Mouse (Mus musculus): Measurements from ENCODE around the gene Pfdn4. TPM values are rescaled to one million over a fixed set of nuclear protein-coding genes. Genes with fewer than 3 reads are reported as not detected.
"Not testable (repeated sequence)": the region's sequence is repeated elsewhere in the genome, so short reads cannot be mapped to it uniquely, and the experiment has no call there.

The Pfdn4 gene
- 141 and 142 TPM in 2 replicates for polyA plus RNA-seq (2014; fragmentation: Nextera tagmentation; extraction: Ambion mirVana)

DNA sequence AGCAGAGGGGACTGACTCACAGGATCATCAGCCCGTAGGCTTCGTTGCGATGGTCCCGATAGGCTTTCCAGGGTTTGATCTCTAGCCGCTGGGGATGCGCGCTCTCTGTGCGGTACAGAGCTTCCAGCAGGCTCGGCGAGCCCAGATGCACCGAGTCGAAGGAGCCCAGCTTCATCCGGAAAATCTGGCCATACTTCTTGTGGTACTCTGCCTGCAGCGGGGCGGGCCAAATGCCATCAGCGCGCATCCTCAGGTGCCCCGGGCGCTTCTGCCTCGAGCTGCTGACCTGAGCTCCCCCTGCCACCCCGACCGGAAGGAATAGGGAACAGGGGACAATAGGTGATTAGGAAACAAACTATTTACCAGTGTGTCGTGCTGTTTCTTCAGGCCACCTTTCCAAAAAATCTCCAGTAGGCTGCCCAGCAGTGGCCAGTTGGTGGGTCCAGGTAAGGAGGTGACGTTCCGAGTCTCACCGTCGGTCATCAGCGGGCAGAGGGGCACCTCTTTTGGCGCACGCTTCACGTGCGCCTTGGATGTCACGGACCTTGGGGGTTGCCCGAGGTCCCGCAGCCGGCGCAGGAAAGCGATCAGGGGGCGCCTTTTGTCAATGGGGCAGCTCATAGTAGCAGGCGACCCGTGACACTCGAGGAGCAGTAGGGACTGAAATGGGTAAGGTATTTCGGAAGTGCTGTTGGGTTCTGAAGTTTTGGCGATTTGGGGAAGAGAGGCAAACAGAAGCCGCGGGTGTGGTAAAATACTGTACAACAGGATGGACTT, at the start of gene Pfdn4:
TSS of gene Pfdn4 (plus strand) at position 275 of the 777 bp plus-strand sequence.
- Histone ChIP-seq H3K27me3 (ENCODE audit: control insufficient read depth, insufficient read depth, low read length) (peaks cover 49% of the 10 kb centered on the region), H3K4me3 (ENCODE audit: low read depth, low read length) (peak within 1 kb of the TSS; percentile 24; the same call in 1 of the 2 replicates), H3K4me2 (replicated peaks; ENCODE audit: low read depth, low read length) (peak within 1 kb of the TSS; percentile 41), H3K27ac (ENCODE audit: low read depth, low read length) (no peak within 1 kb of the TSS), H3K36me3 (ENCODE audit: control insufficient read depth, insufficient read depth, low read length) (no peaks in the 10 kb centered on the region), H3K9ac (ENCODE audit: low read depth, low read length) (no peak within 1 kb of the TSS), H3K4me1 (replicated peaks; ENCODE audit: control insufficient read depth, insufficient read depth, low read length) (peaks cover 10% of the 10 kb centered on the region), H3K9me3 (ENCODE audit: control insufficient read depth, low read length) (no peaks in the 10 kb centered on the region)
- under 1% methylated on average over 46 of the region's 46 CpGs for WGBS
- ATAC-seq (ENCODE audit: low FRiP score) (no peak), DNase-seq (ENCODE audit: low spot score) (peak; percentile 64)

DNA sequence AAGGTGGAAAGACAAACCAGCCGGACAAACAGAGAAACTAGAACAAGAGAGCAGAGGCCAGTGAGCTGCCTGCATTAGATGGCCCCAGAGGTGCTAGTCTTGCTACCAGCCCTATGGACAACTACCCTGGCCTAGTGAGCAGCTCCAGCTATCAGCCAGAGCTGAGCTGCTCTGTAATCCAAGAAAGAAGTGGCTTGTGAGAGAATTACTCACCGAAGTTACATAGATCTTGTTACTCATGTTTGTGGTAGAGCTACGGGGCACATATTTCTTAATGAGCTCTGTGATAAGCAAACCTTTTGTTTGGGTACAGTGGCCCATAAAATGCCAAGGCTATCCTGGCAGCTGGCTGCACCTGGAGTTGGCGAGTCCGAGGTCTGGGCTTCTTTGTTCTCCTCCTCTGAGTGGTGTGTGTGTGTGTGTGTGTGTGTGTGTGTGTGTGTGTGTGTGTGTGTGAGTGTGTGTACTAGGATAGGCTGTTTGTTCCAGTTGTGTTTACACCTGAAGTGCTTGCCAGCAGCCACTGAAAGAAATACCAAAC, 49.3 kb upstream of the Pfdn4 start:
- Histone ChIP-seq H3K9ac (ENCODE audit: low read depth, low read length) (no peak overlapping the region), H3K27ac (ENCODE audit: low read depth, low read length) (no peak overlapping the region), H3K4me2 (replicated peaks; ENCODE audit: low read depth, low read length) (no peak overlapping the region), H3K27me3 (ENCODE audit: control insufficient read depth, insufficient read depth, low read length) (no peaks in the 10 kb centered on the region; the same call in 1 of the 2 replicates), H3K36me3 (ENCODE audit: control insufficient read depth, insufficient read depth, low read length) (no peaks in the 10 kb centered on the region), H3K4me3 (ENCODE audit: low read depth, low read length) (no peak overlapping the region), H3K9me3 (ENCODE audit: control insufficient read depth, low read length) (no peaks in the 10 kb centered on the region), H3K4me1 (replicated peaks; ENCODE audit: control insufficient read depth, insufficient read depth, low read length) (no peaks in the 10 kb centered on the region)
- DNase-seq (ENCODE audit: low spot score) (no peak), ATAC-seq (ENCODE audit: low FRiP score) (no peak)
- 85% methylated on average over 5 of the region's 5 CpGs for WGBS

DNA sequence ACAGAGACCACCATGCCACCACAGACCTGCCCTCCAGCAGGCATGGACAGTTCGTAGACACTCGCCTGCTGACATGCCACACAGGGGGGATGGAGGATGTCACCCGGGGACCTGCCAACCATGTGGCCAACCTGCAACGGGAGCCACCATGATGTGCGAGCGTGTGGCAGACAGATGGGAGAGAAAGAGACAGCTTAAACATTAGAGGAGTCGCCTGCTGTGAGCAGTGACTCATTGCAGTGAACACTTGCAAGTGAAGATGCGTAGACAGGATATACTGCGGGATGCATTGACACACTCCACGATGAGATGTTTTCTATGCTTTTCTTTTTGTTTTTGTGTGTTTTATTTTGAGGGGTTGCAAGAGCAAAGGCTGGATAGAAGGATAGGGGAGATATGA, 48.6 kb upstream of the Pfdn4 start:
- Histone ChIP-seq H3K27ac (ENCODE audit: low read depth, low read length) (no peak overlapping the region), H3K4me1 (replicated peaks; ENCODE audit: control insufficient read depth, insufficient read depth, low read length) (no peaks in the 10 kb centered on the region), H3K4me3 (ENCODE audit: low read depth, low read length) (no peak overlapping the region), H3K9ac (ENCODE audit: low read depth, low read length) (no peak overlapping the region), H3K9me3 (ENCODE audit: control insufficient read depth, low read length) (no peaks in the 10 kb centered on the region), H3K27me3 (ENCODE audit: control insufficient read depth, insufficient read depth, low read length) (no peaks in the 10 kb centered on the region; the same call in 1 of the 2 replicates), H3K36me3 (ENCODE audit: control insufficient read depth, insufficient read depth, low read length) (no peaks in the 10 kb centered on the region), H3K4me2 (replicated peaks; ENCODE audit: low read depth, low read length) (no peak overlapping the region)
- DNase-seq (ENCODE audit: low spot score) = no peak
- ATAC-seq (ENCODE audit: low FRiP score) = no peak
- WGBS = 63% methylated on average over 10 of the region's 10 CpGs

DNA sequence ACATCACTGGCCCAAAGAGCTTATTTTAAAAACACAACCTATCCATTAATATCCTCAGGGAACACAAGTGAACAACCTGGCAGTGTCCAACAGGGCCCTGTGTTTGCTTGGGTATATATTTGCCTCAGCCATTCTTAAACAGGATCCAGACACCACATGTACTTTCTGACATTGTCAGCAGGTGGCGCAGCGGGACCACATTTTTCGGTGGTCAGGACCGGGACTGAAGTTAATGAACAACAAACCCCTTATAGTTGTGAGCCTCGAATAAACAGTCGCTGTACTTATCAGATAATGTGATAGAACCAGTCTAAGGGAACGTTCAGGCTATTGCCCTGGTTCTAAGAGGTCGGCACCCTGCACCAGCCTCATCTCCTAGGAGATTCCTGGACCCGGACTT, 45.3 kb upstream of the Pfdn4 start:
- 0 out of 2 replicates have a peak, but pooled peaks have one; percentile 4 for ATAC-seq (ENCODE audit: low FRiP score)
- H3K27me3 ChIP-seq (ENCODE audit: control insufficient read depth, insufficient read depth, low read length) = no peaks in the 10 kb centered on the region; the same call in 1 of the 2 replicates
- H3K9ac ChIP-seq (ENCODE audit: low read depth, low read length) = no peak overlapping the region
- 12% methylated on average over 9 of the region's 9 CpGs for WGBS
- peak; percentile 93 for DNase-seq (ENCODE audit: low spot score)
- H3K36me3 ChIP-seq (ENCODE audit: control insufficient read depth, insufficient read depth, low read length) = no peaks in the 10 kb centered on the region
- H3K4me3 ChIP-seq (ENCODE audit: low read depth, low read length) = no peak overlapping the region
- no peak overlapping the region for H3K4me2 ChIP-seq (replicated peaks; ENCODE audit: low read depth, low read length)
- H3K4me1 ChIP-seq (replicated peaks; ENCODE audit: control insufficient read depth, insufficient read depth, low read length) = no peaks in the 10 kb centered on the region
- no peak overlapping the region for H3K27ac ChIP-seq (ENCODE audit: low read depth, low read length)
- no peaks in the 10 kb centered on the region for H3K9me3 ChIP-seq (ENCODE audit: control insufficient read depth, low read length)

DNA sequence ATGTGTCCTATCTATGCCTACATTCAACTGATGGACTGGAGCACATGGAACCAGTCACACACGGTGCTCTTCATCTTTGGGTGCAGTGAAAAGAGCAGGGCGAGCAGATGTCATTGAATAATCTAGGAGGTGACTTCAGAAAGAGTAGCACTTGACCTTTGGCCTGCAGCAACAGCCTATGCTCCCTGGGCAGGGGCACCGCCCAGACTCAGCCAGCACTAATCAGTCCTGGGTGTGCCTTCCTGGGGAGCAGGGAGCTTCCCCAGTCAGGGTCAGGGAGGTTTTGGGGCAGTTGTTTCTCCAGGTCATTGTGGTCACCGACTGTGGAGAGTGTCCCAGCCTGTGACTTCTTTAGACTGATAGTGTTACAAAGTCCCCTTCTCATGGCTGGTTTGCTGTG, 42.4 kb upstream of the Pfdn4 start:
- not testable (repeated sequence) for H3K4me2 ChIP-seq (replicated peaks; ENCODE audit: low read depth, low read length); H3K27me3 ChIP-seq (ENCODE audit: control insufficient read depth, insufficient read depth, low read length); H3K4me1 ChIP-seq (replicated peaks; ENCODE audit: control insufficient read depth, insufficient read depth, low read length); H3K9me3 ChIP-seq (ENCODE audit: control insufficient read depth, low read length); ATAC-seq (ENCODE audit: low FRiP score); H3K36me3 ChIP-seq (ENCODE audit: control insufficient read depth, insufficient read depth, low read length); H3K9ac ChIP-seq (ENCODE audit: low read depth, low read length); H3K27ac ChIP-seq (ENCODE audit: low read depth, low read length); DNase-seq (ENCODE audit: low spot score); H3K4me3 ChIP-seq (ENCODE audit: low read depth, low read length)
- WGBS = 43% methylated on average over 3 of the region's 4 CpGs

DNA sequence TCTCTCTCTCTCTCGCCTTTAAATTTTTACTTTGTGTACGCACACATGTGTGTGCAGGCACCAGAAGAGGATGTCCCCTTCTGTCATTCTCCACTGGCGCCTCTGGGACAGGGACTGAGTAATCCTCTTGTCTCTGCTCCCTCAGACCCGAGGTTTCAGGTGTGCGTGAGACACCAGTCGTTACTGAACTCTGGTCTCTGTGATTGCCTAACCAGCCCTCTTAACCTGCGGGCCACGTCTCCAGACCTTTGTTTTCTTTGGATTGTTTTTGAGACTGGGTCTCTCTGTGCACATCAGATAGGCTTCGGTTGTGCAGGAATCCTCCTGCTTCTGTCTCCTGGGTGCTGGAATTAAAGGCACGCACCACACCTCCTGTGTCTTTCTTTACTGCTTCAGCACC, 37.0 kb upstream of the Pfdn4 start:
- DNase-seq (ENCODE audit: low spot score) (no peak), ATAC-seq (ENCODE audit: low FRiP score) (no peak)
- H3K9me3 ChIP-seq (ENCODE audit: control insufficient read depth, low read length) = no peaks in the 10 kb centered on the region
- no peak overlapping the region for H3K9ac ChIP-seq (ENCODE audit: low read depth, low read length)
- no peaks in the 10 kb centered on the region for H3K36me3 ChIP-seq (ENCODE audit: control insufficient read depth, insufficient read depth, low read length)
- H3K4me1 ChIP-seq (replicated peaks; ENCODE audit: control insufficient read depth, insufficient read depth, low read length) = no peaks in the 10 kb centered on the region; the same call in 1 of the 2 replicates
- H3K27me3 ChIP-seq (ENCODE audit: control insufficient read depth, insufficient read depth, low read length) = no peaks in the 10 kb centered on the region
- no peak overlapping the region for H3K27ac ChIP-seq (ENCODE audit: low read depth, low read length)
- no peak overlapping the region for H3K4me2 ChIP-seq (replicated peaks; ENCODE audit: low read depth, low read length)
- WGBS = 63% methylated on average over 10 of the region's 10 CpGs
- no peak overlapping the region for H3K4me3 ChIP-seq (ENCODE audit: low read depth, low read length)

DNA sequence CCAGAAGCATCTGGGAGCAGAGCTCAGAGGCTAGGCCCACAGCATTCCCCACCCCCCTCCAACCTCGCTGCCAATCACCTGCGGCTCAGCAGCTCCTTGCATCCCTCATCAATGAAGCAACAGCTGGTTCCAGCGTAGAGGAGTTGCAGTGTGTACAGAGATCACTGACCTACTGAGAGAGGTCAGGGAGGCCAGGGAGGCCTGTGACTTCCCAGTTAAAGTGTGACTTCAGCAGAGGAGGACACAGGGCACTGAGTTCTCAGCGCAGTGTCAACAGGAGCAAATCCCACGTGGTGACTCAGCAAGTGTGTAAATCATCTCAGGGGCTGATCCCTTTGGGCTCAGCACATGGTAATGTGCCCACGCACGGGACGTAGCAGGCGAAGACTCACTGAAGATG, 36.4 kb upstream of the Pfdn4 start:
- DNase-seq (ENCODE audit: low spot score) (peak; percentile 42), ATAC-seq (ENCODE audit: low FRiP score) (no peak)
- no peaks in the 10 kb centered on the region for H3K27me3 ChIP-seq (ENCODE audit: control insufficient read depth, insufficient read depth, low read length)
- WGBS = 20% methylated on average over 9 of the region's 9 CpGs
- H3K27ac ChIP-seq (ENCODE audit: low read depth, low read length) = no peak overlapping the region
- H3K4me3 ChIP-seq (ENCODE audit: low read depth, low read length) = no peak overlapping the region
- H3K9me3 ChIP-seq (ENCODE audit: control insufficient read depth, low read length) = no peaks in the 10 kb centered on the region
- no peak overlapping the region for H3K9ac ChIP-seq (ENCODE audit: low read depth, low read length)
- H3K36me3 ChIP-seq (ENCODE audit: control insufficient read depth, insufficient read depth, low read length) = no peaks in the 10 kb centered on the region
- H3K4me2 ChIP-seq (replicated peaks; ENCODE audit: low read depth, low read length) = no peak overlapping the region
- no peaks in the 10 kb centered on the region; the same call in 1 of the 2 replicates for H3K4me1 ChIP-seq (replicated peaks; ENCODE audit: control insufficient read depth, insufficient read depth, low read length)

DNA sequence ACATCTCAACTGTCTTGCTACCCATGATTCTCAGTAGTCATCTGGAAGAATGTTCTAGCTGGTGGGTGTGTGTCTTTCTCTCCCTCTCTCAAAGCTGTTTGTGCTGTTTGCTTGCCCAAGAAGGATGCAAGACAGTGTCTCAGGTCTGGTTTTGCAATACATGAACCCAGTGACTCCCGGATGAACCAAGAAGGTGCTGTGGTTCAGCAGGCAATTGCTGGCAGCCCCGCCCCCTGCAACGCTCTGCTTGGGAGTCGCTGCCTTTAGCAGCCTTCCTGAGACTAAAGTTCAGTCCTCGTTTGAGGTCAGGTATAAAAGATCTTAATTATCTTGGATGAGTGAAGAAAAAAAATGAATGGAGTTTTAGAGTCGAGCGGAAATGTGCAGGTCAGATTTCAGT, 34.6 kb upstream of the Pfdn4 start:
- Histone ChIP-seq H3K27ac (ENCODE audit: low read depth, low read length) (no peak overlapping the region), H3K36me3 (ENCODE audit: control insufficient read depth, insufficient read depth, low read length) (no peaks in the 10 kb centered on the region), H3K4me3 (ENCODE audit: low read depth, low read length) (no peak overlapping the region), H3K4me1 (replicated peaks; ENCODE audit: control insufficient read depth, insufficient read depth, low read length) (no peaks in the 10 kb centered on the region; the same call in 1 of the 2 replicates), H3K9me3 (ENCODE audit: control insufficient read depth, low read length) (no peaks in the 10 kb centered on the region), H3K9ac (ENCODE audit: low read depth, low read length) (no peak overlapping the region), H3K27me3 (ENCODE audit: control insufficient read depth, insufficient read depth, low read length) (no peaks in the 10 kb centered on the region), H3K4me2 (replicated peaks; ENCODE audit: low read depth, low read length) (no peak overlapping the region)
- ATAC-seq (ENCODE audit: low FRiP score) (no peak), DNase-seq (ENCODE audit: low spot score) (no peak)
- 70% methylated on average over 7 of the region's 7 CpGs for WGBS

DNA sequence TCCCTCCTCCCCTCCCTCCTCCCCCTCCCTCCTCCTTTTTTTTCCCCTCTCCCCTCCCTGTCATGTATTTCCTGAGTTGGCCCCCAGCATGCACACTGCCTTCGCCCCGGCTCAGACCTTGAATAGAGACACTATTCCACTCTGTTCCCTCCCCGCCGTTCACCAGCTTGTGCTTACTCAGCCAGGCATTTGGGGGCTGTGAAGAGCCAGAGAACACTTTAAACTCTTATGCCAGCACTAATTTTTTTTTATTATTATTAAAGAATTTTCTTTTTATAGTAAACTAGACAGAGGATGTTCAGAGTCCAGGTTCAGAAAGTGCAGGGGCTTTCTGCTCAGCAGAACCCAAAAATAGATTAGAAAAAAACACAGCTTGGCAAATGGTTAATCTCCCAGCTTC, 31.4 kb upstream of the Pfdn4 start:
- Histone ChIP-seq H3K4me3 (ENCODE audit: low read depth, low read length) (no peak overlapping the region), H3K9ac (ENCODE audit: low read depth, low read length) (no peak overlapping the region), H3K36me3 (ENCODE audit: control insufficient read depth, insufficient read depth, low read length) (no peaks in the 10 kb centered on the region), H3K4me1 (replicated peaks; ENCODE audit: control insufficient read depth, insufficient read depth, low read length) (no peaks in the 10 kb centered on the region; the same call in 1 of the 2 replicates), H3K9me3 (ENCODE audit: control insufficient read depth, low read length) (no peaks in the 10 kb centered on the region), H3K4me2 (replicated peaks; ENCODE audit: low read depth, low read length) (no peak overlapping the region), H3K27ac (ENCODE audit: low read depth, low read length) (no peak overlapping the region), H3K27me3 (ENCODE audit: control insufficient read depth, insufficient read depth, low read length) (no peaks in the 10 kb centered on the region)
- ATAC-seq (ENCODE audit: low FRiP score) = no peak
- 72% methylated on average over 2 of the region's 4 CpGs for WGBS
- DNase-seq (ENCODE audit: low spot score) = no peak
